Mouse (Mus musculus) megakaryocyte, embryonic 14.5 days (primary cell): Measurements from ENCODE around the gene Smagp.

Source experiments
- FLI1 ChIP-seq: IDR thresholded peaks from 2 replicates; pipeline ENCODE4 v1.6.1; 2012; ENCODE audit warnings: low read length, inconsistent platforms, mixed read lengths
- GATA1 ChIP-seq: IDR thresholded peaks from 3 replicates; pipeline ENCODE4 v1.6.1; 2012; ENCODE audit warnings: mixed read lengths, low read length, inconsistent platforms, borderline replicate concordance

DNA sequence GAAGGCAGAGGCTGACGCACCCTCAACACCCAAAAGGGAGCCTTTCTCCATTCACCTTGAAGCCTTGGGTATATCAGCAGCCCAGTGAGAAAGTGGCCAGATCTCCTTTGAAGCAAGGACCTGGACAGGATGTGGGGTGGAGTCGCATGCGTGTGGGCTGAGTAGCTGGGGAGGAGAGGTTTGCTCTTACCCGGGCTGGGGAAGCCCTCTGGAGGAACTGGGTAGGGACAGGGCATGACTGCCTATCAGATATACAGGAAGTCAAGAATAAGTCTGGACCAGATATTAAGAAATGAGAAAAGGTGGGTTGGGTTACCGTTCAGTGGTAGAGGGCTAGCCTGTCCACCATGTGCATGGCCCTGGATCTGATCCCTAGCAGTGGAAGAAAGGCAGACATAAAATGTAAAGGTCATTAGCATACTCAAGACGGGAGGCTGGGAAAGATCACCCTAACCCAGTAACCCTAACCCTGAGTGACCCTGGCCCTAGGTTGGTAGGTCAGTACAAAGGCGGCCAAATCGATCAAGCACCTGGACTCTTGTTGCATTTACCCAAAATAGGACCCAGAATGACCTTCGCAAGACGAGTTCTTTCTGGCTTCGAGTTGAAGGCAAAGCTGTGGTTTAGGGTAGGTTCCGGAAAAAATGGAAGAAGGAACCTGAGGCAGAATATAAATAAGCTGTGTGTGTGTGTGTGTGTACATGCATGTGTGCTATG lies 5.1 kb downstream of the Smagp start:
- TF ChIP-seq FLI1: no peak
- TF ChIP-seq GATA1: no peak
